Mouse (Mus musculus) C2C12 (cell line): Measurements from ENCODE around the gene Foxk2.

Experiments
- CEBPB ChIP-seq: IDR thresholded peaks from one replicate; pipeline ENCODE4 v1.6.1; 2011; ENCODE audit warnings: low read depth, mild to moderate bottlenecking, control low read depth, moderate library complexity
- CTCF ChIP-seq: IDR thresholded peaks from one replicate; pipeline ENCODE4 v1.5.1; 2011; ENCODE audit not compliant: control insufficient read depth, insufficient read depth, insufficient read length
- FOSL1 ChIP-seq: IDR thresholded peaks from one replicate; pipeline ENCODE4 v1.8.0; 2011; ENCODE audit warnings: mild to moderate bottlenecking, low read length; ENCODE audit not compliant: poor library complexity, insufficient read depth, severe bottlenecking
- MAX ChIP-seq: IDR thresholded peaks from one replicate; pipeline ENCODE4 v1.6.1; 2011; ENCODE audit warnings: mild to moderate bottlenecking, control low read depth
- MYOG ChIP-seq: IDR thresholded peaks from one replicate; pipeline ENCODE4 v1.6.1; 2011; ENCODE audit not compliant: control insufficient read depth, insufficient read length; ENCODE audit errors: extremely low read depth
- USF1 ChIP-seq: IDR thresholded peaks from one replicate; pipeline ENCODE4 v1.6.1; 2011; ENCODE audit warnings: low read depth, mild to moderate bottlenecking, control low read depth, moderate library complexity

GRCm38 (mm10) chr11:121278011-121278410, 18.2 kb downstream of the Foxk2 start:
- TF ChIP-seq CTCF = no peak
- no peak for TF ChIP-seq MYOG
- no peak for TF ChIP-seq MAX
- no peak for TF ChIP-seq USF1
- no peak for TF ChIP-seq CEBPB
- no peak for TF ChIP-seq FOSL1
